Mouse (Mus musculus) spleen, adult 2 months (tissue): ENCODE data around the gene Arid3b.

ENCODE experiments used
- CTCF ChIP-seq: fragments of 200-500 bp; IDR thresholded peaks from 2 replicates; pipeline ENCODE4 v1.5.1; 2011; ENCODE audit warnings: mild to moderate bottlenecking, inconsistent platforms; ENCODE audit not compliant: insufficient read depth, insufficient read length, insufficient replicate concordance; ENCODE audit errors: extremely low read depth
- POLR2A ChIP-seq: fragments of 200-500 bp; IDR thresholded peaks from 2 replicates; pipeline ENCODE4 v1.6.1; 2011; ENCODE audit warnings: low read depth, low read length, inconsistent platforms

- TF ChIP-seq CTCF: no peak
- TF ChIP-seq POLR2A: no peak
These were observed 615 bp downstream of the Arid3b start for GRCm38 (mm10) chr9:57835841-57836514.
